Mouse (Mus musculus): ENCODE data around the gene Wnk2. TPM values are rescaled to one million over a fixed set of nuclear protein-coding genes. Genes with fewer than 3 reads are reported as not detected.

The Wnk2 gene
- polyA plus RNA-seq, 1 experiment, result 2.3 TPM

DNA sequence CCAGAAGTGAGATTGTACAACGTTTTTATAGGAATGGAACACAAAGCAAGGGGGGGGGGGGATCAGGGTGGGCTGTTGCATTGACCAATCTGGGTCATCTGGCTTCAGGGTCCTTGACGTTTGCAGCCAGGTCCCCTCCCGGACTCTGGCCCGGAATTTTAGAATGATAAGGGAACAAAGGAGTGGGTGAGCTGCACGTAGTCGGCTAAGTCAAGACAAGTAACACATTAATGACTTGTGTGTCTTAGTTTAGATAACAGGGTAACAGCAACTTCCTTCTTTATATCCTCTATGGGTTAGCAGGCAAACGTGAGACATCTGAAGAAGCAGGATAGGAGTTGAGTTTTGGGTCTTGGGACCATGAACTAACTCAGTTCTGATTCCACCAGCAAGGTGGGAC is 15.8 kb upstream of the Wnk2 start:
- no peak overlapping the region for H3K27ac ChIP-seq (ENCODE audit: insufficient read depth, low read depth, low read length)
- no peaks in the 10 kb centered on the region for H3K4me1 ChIP-seq (ENCODE audit: control insufficient read depth, insufficient read depth, low read length)
- 85% methylated on average over 7 of the region's 7 CpGs for WGBS
- no peak for TF ChIP-seq CTCF (conservative IDR thresholded peaks at IDR 0.05; ENCODE audit: insufficient read depth, insufficient read length, low read depth, low read length)
- no peak for TF ChIP-seq POLR2A (IDR thresholded peaks at IDR 0.05; ENCODE audit: low read depth, low read length)
- H3K27me3 ChIP-seq (replicated peaks; ENCODE audit: control insufficient read depth, insufficient read depth, low read length), result no peaks in the 10 kb centered on the region
- H3K36me3 ChIP-seq (ENCODE audit: control insufficient read depth, insufficient read depth, low read length), result no peaks in the 10 kb centered on the region
- no peak overlapping the region for H3K4me3 ChIP-seq (ENCODE audit: insufficient read depth, low read depth, low read length)
- no peak for DNase-seq

DNA sequence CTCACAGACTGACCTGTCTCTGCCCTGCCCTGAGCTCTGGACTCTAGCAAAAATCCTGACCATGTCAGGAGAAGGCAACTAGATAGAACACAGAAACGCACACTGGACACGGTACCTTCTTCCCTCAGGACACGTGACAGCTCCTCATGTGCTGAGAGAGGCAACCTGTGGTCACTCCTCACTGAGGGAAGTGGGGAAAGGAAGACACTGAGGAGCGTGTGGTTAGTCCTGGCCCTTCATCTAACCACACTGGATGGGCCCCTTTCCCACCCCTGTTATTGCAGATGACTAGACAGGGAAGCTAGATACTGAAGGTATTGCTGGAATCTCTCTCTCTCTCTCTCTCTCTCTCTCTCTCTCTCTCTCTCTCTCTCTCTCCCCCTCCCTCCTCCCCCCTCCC is 14.9 kb upstream of the Wnk2 start:
- Histone ChIP-seq H3K4me1 (ENCODE audit: control insufficient read depth, insufficient read depth, low read length) (no peaks in the 10 kb centered on the region), H3K27ac (ENCODE audit: insufficient read depth, low read depth, low read length) (no peak overlapping the region), H3K4me3 (ENCODE audit: insufficient read depth, low read depth, low read length) (no peak overlapping the region), H3K27me3 (replicated peaks; ENCODE audit: control insufficient read depth, insufficient read depth, low read length) (no peaks in the 10 kb centered on the region), H3K36me3 (ENCODE audit: control insufficient read depth, insufficient read depth, low read length) (no peaks in the 10 kb centered on the region)
- DNase-seq, result peak; percentile 28
- TF ChIP-seq POLR2A (IDR thresholded peaks at IDR 0.05; ENCODE audit: low read depth, low read length) (no peak), CTCF (conservative IDR thresholded peaks at IDR 0.05; ENCODE audit: insufficient read depth, insufficient read length, low read depth, low read length) (no peak)
- 41% methylated on average over 4 of the region's 4 CpGs for WGBS

DNA sequence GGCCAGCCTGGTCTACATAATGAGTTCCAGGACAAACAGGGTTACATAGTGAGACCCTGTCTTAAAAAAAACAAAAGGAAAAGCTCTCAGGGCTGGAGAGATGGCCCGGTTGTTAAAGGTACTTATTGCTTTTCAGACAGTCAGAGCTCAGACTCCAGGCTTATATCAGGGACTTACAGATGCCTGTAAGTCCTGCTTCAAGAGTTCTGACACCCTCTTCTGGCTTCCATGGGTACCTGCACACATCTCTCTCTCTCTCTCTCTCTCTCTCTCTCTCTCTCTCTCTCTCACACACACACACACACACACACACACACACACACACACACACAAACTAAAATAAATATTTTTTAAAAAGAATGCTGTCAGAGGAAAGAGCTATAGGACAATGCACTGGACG is 13.4 kb upstream of the Wnk2 start:
- no peak for DNase-seq
- Histone ChIP-seq H3K27ac (ENCODE audit: insufficient read depth, low read depth, low read length) (no peak overlapping the region), H3K4me1 (ENCODE audit: control insufficient read depth, insufficient read depth, low read length) (no peaks in the 10 kb centered on the region), H3K36me3 (ENCODE audit: control insufficient read depth, insufficient read depth, low read length) (no peaks in the 10 kb centered on the region), H3K4me3 (ENCODE audit: insufficient read depth, low read depth, low read length) (no peak overlapping the region), H3K27me3 (replicated peaks; ENCODE audit: control insufficient read depth, insufficient read depth, low read length) (no peaks in the 10 kb centered on the region)
- TF ChIP-seq CTCF (conservative IDR thresholded peaks at IDR 0.05; ENCODE audit: insufficient read depth, insufficient read length, low read depth, low read length) (no peak), POLR2A (IDR thresholded peaks at IDR 0.05; ENCODE audit: low read depth, low read length) (no peak)
- 69% methylated on average over 2 of the region's 2 CpGs for WGBS

DNA sequence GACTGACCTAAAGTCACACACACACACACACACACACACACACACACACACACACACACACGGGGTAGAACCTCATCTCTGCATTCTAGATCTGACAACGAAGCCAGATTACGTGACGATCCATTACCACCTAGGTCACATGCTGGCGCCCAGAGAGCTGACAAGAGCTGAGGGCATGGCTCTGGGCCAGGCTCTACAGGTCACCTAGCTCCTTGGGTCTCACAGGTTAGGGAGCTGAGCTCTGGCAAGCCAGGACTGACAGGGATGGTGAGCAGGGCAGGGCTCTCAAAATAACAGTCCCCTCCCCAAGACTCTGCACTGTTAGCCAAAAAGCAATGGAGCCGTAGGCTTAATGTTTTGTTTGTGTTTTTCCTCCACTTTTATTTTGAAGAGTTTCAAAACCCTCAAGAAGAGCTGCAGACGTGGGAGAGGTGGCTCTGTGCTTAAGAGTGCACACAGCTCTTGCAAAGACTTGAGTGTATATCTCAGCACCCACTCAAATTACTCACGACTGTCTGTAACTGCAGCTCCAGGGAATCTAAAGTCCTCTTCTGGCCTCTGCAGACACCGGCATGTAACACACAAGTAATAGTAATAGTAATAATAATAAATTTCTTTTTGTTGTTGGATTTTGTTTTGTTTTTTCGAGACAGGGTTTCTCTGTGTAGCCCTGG is 10.4 kb upstream of the Wnk2 start:
- no peak overlapping the region for H3K27ac ChIP-seq (ENCODE audit: insufficient read depth, low read depth, low read length)
- no peaks in the 10 kb centered on the region for H3K27me3 ChIP-seq (replicated peaks; ENCODE audit: control insufficient read depth, insufficient read depth, low read length)
- H3K4me3 ChIP-seq (ENCODE audit: insufficient read depth, low read depth, low read length), result no peak overlapping the region
- TF ChIP-seq POLR2A (IDR thresholded peaks at IDR 0.05; ENCODE audit: low read depth, low read length), result no peak
- no peak for TF ChIP-seq CTCF (conservative IDR thresholded peaks at IDR 0.05; ENCODE audit: insufficient read depth, insufficient read length, low read depth, low read length)
- 50% methylated on average over 10 of the region's 10 CpGs for WGBS
- no peaks in the 10 kb centered on the region; the same call in 1 of the 2 replicates for H3K4me1 ChIP-seq (ENCODE audit: control insufficient read depth, insufficient read depth, low read length)
- no peaks in the 10 kb centered on the region for H3K36me3 ChIP-seq (ENCODE audit: control insufficient read depth, insufficient read depth, low read length)
- peak; percentile 59 for DNase-seq

DNA sequence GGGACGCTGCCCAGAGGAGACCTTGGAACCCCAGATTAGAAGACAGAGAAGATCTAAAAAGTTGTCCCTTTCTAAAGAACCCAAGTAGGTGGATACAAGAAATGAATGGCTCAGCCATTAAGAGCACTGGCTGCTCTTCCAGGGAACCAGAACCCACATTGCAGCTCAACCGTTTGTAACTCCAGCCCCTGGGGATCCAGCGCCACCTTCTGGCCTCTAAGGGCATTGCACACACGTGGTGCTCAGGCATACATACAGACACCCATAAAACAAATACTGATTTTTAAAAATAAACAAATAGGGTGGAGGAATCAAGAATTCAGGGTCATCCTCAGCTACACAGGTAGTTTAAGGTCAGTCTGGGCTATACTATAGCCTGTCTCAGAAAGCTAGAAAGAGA is 8.8 kb upstream of the Wnk2 start:
- TF ChIP-seq POLR2A (IDR thresholded peaks at IDR 0.05; ENCODE audit: low read depth, low read length) (no peak), CTCF (conservative IDR thresholded peaks at IDR 0.05; ENCODE audit: insufficient read depth, insufficient read length, low read depth, low read length) (peak; percentile 26; the same call in 1 of the 2 replicates)
- Histone ChIP-seq H3K4me1 (ENCODE audit: control insufficient read depth, insufficient read depth, low read length) (no peaks in the 10 kb centered on the region; the same call in 1 of the 2 replicates), H3K27me3 (replicated peaks; ENCODE audit: control insufficient read depth, insufficient read depth, low read length) (no peaks in the 10 kb centered on the region), H3K27ac (ENCODE audit: insufficient read depth, low read depth, low read length) (no peak overlapping the region), H3K4me3 (ENCODE audit: insufficient read depth, low read depth, low read length) (no peak overlapping the region), H3K36me3 (ENCODE audit: control insufficient read depth, insufficient read depth, low read length) (no peaks in the 10 kb centered on the region)
- DNase-seq, result no peak
- WGBS, result 80% methylated on average over 4 of the region's 4 CpGs

DNA sequence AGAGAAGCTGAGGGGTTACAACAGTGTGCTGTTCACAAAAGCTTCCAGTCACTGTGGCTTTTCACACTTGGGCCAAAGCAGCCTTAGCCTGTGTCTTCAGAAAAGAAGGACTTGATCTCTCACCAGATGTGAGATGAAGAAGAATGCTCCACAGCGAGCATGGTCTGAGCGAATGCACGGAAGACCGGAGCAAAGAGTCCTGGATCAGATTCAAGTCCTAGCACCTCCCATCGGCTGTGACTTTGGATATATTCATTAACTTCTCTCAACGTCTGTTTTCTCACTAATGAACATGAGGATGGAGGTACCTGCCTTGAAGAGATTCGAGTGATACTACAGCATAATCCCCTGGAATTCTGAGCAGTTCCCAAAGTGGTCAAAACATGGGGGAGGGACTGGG is 6.8 kb upstream of the Wnk2 start:
- 16% methylated on average over 7 of the region's 7 CpGs for WGBS

DNA sequence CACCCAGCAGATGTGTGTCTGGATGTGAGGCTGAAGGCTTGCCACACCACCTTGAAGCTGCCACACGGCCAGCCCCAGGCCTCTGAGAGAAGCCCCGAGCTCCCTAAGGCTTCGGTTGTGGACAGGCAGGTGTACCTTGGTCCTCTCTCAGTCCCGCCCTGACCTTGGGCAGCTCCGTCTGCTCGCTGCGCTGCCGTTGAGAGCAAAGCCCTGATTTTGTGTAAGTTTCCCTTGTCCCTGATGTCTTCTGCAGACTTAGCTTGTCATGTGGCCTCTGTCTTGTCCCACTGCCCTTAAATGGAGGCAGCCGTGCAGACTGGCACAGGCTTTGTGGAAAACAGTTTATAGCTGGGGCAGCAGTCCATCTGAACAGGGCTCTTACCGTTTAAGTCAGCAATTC is 6.2 kb upstream of the Wnk2 start:
- H3K4me3 ChIP-seq (ENCODE audit: insufficient read depth, low read depth, low read length), result no peak overlapping the region
- no peak for TF ChIP-seq CTCF (conservative IDR thresholded peaks at IDR 0.05; ENCODE audit: insufficient read depth, insufficient read length, low read depth, low read length)
- TF ChIP-seq POLR2A (IDR thresholded peaks at IDR 0.05; ENCODE audit: low read depth, low read length), result no peak
- H3K27me3 ChIP-seq (replicated peaks; ENCODE audit: control insufficient read depth, insufficient read depth, low read length), result no peaks in the 10 kb centered on the region
- no peaks in the 10 kb centered on the region; the same call in 1 of the 2 replicates for H3K4me1 ChIP-seq (ENCODE audit: control insufficient read depth, insufficient read depth, low read length)
- no peak overlapping the region for H3K27ac ChIP-seq (ENCODE audit: insufficient read depth, low read depth, low read length)
- peak; percentile 50 for DNase-seq
- H3K36me3 ChIP-seq (ENCODE audit: control insufficient read depth, insufficient read depth, low read length), result no peaks in the 10 kb centered on the region
- 38% methylated on average over 10 of the region's 10 CpGs for WGBS

More for the DNA sequence above, 6.8 kb upstream of the Wnk2 start:
- no peak for TF ChIP-seq CTCF (conservative IDR thresholded peaks at IDR 0.05; ENCODE audit: insufficient read depth, insufficient read length, low read depth, low read length)
- no peak for TF ChIP-seq POLR2A (IDR thresholded peaks at IDR 0.05; ENCODE audit: low read depth, low read length)
- Histone ChIP-seq H3K27ac (ENCODE audit: insufficient read depth, low read depth, low read length) (no peak overlapping the region), H3K36me3 (ENCODE audit: control insufficient read depth, insufficient read depth, low read length) (no peaks in the 10 kb centered on the region), H3K4me3 (ENCODE audit: insufficient read depth, low read depth, low read length) (no peak overlapping the region), H3K27me3 (replicated peaks; ENCODE audit: control insufficient read depth, insufficient read depth, low read length) (no peaks in the 10 kb centered on the region), H3K4me1 (ENCODE audit: control insufficient read depth, insufficient read depth, low read length) (no peaks in the 10 kb centered on the region; the same call in 1 of the 2 replicates)
- peak; percentile 63 for DNase-seq
